Mouse (Mus musculus) CH12.LX (cell line): ENCODE measurements around the gene Adra1b. TPM values are rescaled to one million over a fixed set of nuclear protein-coding genes. Genes with fewer than 3 reads are reported as not detected.

ENCODE experiments used
- DNase-seq: peaks from one replicate; pipeline ENCODE4 v3.0.0-alpha.2; 2013; ENCODE audit errors: extremely low read depth
- H3K27ac ChIP-seq: 2 replicates; pipeline ENCODE4 v1.5.1; 2012; ENCODE audit warnings: low read depth, mild to moderate bottlenecking, control low read depth, moderate library complexity; ENCODE audit not compliant: insufficient read depth
- H3K27me3 ChIP-seq: replicated peaks from 2 replicates; pipeline ENCODE3; 2012; ENCODE audit warnings: inconsistent platforms
- H3K36me3 ChIP-seq, 2 experiments: replicated peaks in 1 of 2; 2 replicates each; pipeline versions ENCODE3 to v1.6.1; 2012; ENCODE audit warnings: inconsistent platforms in 1 of 2, low read length in 1 of 2, mild to moderate bottlenecking in 1 of 2, mixed read lengths in 1 of 2, moderate library complexity in 1 of 2; ENCODE audit not compliant: control insufficient read depth in 1 of 2, insufficient read depth in 1 of 2
- H3K4me1 ChIP-seq, 2 experiments: 2 replicates each; pipeline ENCODE4 v1.6.1; 2012; ENCODE audit warnings: inconsistent platforms in 1 of 2, moderate library complexity in 1 of 2; ENCODE audit not compliant: insufficient read depth in 2 of 2, control insufficient read depth in 1 of 2
- H3K4me2 ChIP-seq: 2 replicates; pipeline ENCODE4 v1.6.1; 2012; ENCODE audit warnings: low read depth, mild to moderate bottlenecking, control low read depth; ENCODE audit not compliant: poor library complexity, insufficient read depth, severe bottlenecking
- H3K4me3 ChIP-seq, 3 experiments: fragments of 150-350 bp in 1 of 3; sonication (generic) in 1 of 3; replicated peaks in 1 of 3; 2 replicates each; pipeline versions ENCODE3 to v1.5.1; 2011 to 2012; ENCODE audit warnings: low read depth in 2 of 3, low read length in 2 of 3, mild to moderate bottlenecking in 2 of 3, moderate library complexity in 2 of 3, control low read depth in 1 of 3, improper control_type of control experiment in 1 of 3, inconsistent platforms in 1 of 3, mixed read lengths in 1 of 3; ENCODE audit not compliant: poor library complexity in 1 of 3
- H3K79me2 ChIP-seq: replicated peaks from 2 replicates; pipeline ENCODE4 v1.6.1; 2012; ENCODE audit warnings: mild to moderate bottlenecking, moderate library complexity; ENCODE audit not compliant: control insufficient read depth, poor library complexity, insufficient read depth, severe bottlenecking; ENCODE audit errors: extremely low read depth
- H3K9ac ChIP-seq: 2 replicates; pipeline ENCODE4 v1.6.1; 2012; ENCODE audit warnings: low read depth, mild to moderate bottlenecking, control low read depth, moderate library complexity; ENCODE audit not compliant: insufficient read depth
- H3K9me3 ChIP-seq: replicated peaks from 2 replicates; pipeline ENCODE3; 2012; ENCODE audit warnings: low read length, inconsistent platforms, mixed read lengths
- BHLHE40 ChIP-seq: IDR thresholded peaks from 2 replicates; pipeline ENCODE4 v1.6.1; 2011; ENCODE audit warnings: mild to moderate bottlenecking, low read depth, low read length, improper control_type of control experiment
- CHD1 ChIP-seq: IDR thresholded peaks from 2 replicates; pipeline ENCODE4 v1.6.1; 2012; ENCODE audit warnings: low read depth, low read length, improper control_type of control experiment, inconsistent platforms
- E2F4 ChIP-seq: IDR thresholded peaks from 2 replicates; pipeline ENCODE4 v1.6.1; 2011; ENCODE audit warnings: low read depth, low read length, improper control_type of control experiment; ENCODE audit not compliant: insufficient replicate concordance
- EP300 ChIP-seq: IDR thresholded peaks from 2 replicates; pipeline ENCODE4 v1.6.1; 2011; ENCODE audit warnings: low read length, improper control_type of control experiment
- ETS1 ChIP-seq: conservative IDR thresholded peaks from 2 replicates; pipeline ENCODE4 v1.6.1; 2012; ENCODE audit warnings: low read depth, mild to moderate bottlenecking, inconsistent platforms, low read length, improper control_type of control experiment, moderate library complexity
- GABPA ChIP-seq: IDR thresholded peaks from 2 replicates; pipeline ENCODE4 v1.6.1; 2012; ENCODE audit warnings: low read depth, low read length, improper control_type of control experiment, inconsistent platforms; ENCODE audit not compliant: insufficient replicate concordance
- JUN ChIP-seq: IDR thresholded peaks from 2 replicates; pipeline ENCODE4 v1.6.1; 2011; ENCODE audit warnings: low read depth, mild to moderate bottlenecking, low read length, improper control_type of control experiment, moderate library complexity; ENCODE audit not compliant: insufficient read depth
- KAT2A ChIP-seq: IDR thresholded peaks from 2 replicates; pipeline ENCODE4 v1.6.1; 2012; ENCODE audit warnings: low read length, improper control_type of control experiment, inconsistent platforms; ENCODE audit not compliant: insufficient replicate concordance
- MAZ ChIP-seq: IDR thresholded peaks from 2 replicates; pipeline ENCODE4 v1.6.1; 2012; ENCODE audit warnings: low read depth, mild to moderate bottlenecking, inconsistent platforms, low read length, improper control_type of control experiment, moderate library complexity
- NELFE ChIP-seq: IDR thresholded peaks from 2 replicates; pipeline ENCODE4 v1.6.1; 2011; ENCODE audit warnings: low read depth, low read length, improper control_type of control experiment
- PAX5 ChIP-seq: IDR thresholded peaks from 2 replicates; pipeline ENCODE4 v1.6.1; 2012; ENCODE audit warnings: low read length, inconsistent platforms, mixed read lengths
- POLR2A ChIP-seq: IDR thresholded peaks from 2 replicates; pipeline ENCODE4 v1.6.1; 2011; ENCODE audit warnings: low read depth, mild to moderate bottlenecking, improper control_type of control experiment, low read length
- POLR2AphosphoS2 ChIP-seq: IDR thresholded peaks from 2 replicates; pipeline ENCODE4 v1.6.1; 2011; ENCODE audit warnings: low read depth, low read length, improper control_type of control experiment
- RAD21 ChIP-seq: IDR thresholded peaks from 2 replicates; pipeline ENCODE4 v1.6.1; 2011; ENCODE audit warnings: low read depth, mild to moderate bottlenecking, low read length, improper control_type of control experiment, moderate library complexity
- SIN3A ChIP-seq: IDR thresholded peaks from 2 replicates; pipeline ENCODE4 v1.6.1; 2012; ENCODE audit warnings: low read length, improper control_type of control experiment, inconsistent platforms
- USF2 ChIP-seq: conservative IDR thresholded peaks from 2 replicates; pipeline ENCODE4 v1.6.1; 2011; ENCODE audit warnings: low read depth, low read length, improper control_type of control experiment
- ZC3H11A ChIP-seq: IDR thresholded peaks from 2 replicates; pipeline ENCODE4 v1.6.1; 2012; ENCODE audit warnings: low read depth, mild to moderate bottlenecking, inconsistent platforms, low read length, improper control_type of control experiment
- ZKSCAN1 ChIP-seq: IDR thresholded peaks from 2 replicates; pipeline ENCODE4 v1.6.1; 2012; ENCODE audit warnings: low read depth, inconsistent platforms, low read length, improper control_type of control experiment, borderline replicate concordance
- dilution Hi-C: fragments of 300-500 bp; cut with MboI; formaldehyde crosslinking; loops from 2 replicates; pipeline ENCODE4 v1.14.3; 2020; ENCODE audit warnings: low sequenced_read_pairs; ENCODE audit not compliant: extremely low pct_unique_long_range_greater_than_20kb, extremely low pct_ligation_motif_present
- in situ Hi-C: fragments of 300-500 bp; cut with MboI; formaldehyde crosslinking; loops from 3 replicates; pipeline ENCODE4 v1.14.3; 2019; ENCODE audit warnings: low sequenced_read_pairs, low pct_ligation_motif_present, low pct_unique_long_range_greater_than_20kb, mixed read lengths
- polyA plus RNA-seq: library from polyadenylated mRNA; unstranded; fragments of >175 nt; gene quantifications from 2 replicates; pipeline ENCODE4 v1.2.1, GENCODE M21; 2012; ENCODE audit warnings: low read depth; ENCODE audit not compliant: insufficient read length
- total RNA-seq, 2 experiments: library from RNA; depleted of rRNA; stranded (reverse); fragments of 300-350 nt in 1 of 2; fragments of >200 nt in 1 of 2; gene quantifications; 2 replicates each; pipeline ENCODE4 v1.2.3; 2012 to 2014

Gene Adra1b
- total and polyA plus RNA-seq, 3 experiments = not detected

DNA sequence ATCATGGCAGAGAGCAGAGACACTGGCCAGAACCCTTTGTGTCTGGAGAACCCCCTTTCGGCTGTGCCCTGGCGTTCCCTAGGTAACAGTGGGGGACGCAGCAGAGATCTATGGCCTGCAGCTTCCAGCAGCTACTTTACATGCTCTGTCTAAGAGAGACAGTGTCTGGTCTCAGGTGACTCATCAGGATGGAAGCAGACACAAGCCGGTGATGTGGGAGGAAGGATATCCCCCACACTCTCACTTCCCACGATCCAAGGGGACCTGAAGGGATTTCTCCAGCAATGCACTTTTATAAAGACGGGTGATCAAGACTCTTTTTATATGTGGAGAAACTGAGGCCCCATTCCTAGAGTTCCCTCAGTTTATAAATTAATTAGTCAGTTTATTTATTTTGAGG, 48.0 kb downstream of the Adra1b start:
- Histone ChIP-seq H3K4me1 (peaks cover 0 to 17% of the 10 kb centered on the region in 2 experiments; a peak in 2 of 4 replicates), H3K27ac (no peak overlapping the region), H3K36me3 (no peaks in the 10 kb centered on the region), H3K9me3 (no peaks in the 10 kb centered on the region), H3K4me3 (no peak overlapping the region), H3K27me3 (no peaks in the 10 kb centered on the region), H3K79me2 (no peaks in the 10 kb centered on the region), H3K4me2 (no peak overlapping the region)
- dilution Hi-C loops = no loop called here
- DNase-seq = no peak
- TF ChIP-seq E2F4 (no peak), RAD21 (no peak), EP300 (no peak), CHD1 (no peak)
- TF ChIP-seq, all 38 proteins: peak for 0
- in situ Hi-C loops = no loop called here
- no peak overlapping the region for H3K9ac ChIP-seq

DNA sequence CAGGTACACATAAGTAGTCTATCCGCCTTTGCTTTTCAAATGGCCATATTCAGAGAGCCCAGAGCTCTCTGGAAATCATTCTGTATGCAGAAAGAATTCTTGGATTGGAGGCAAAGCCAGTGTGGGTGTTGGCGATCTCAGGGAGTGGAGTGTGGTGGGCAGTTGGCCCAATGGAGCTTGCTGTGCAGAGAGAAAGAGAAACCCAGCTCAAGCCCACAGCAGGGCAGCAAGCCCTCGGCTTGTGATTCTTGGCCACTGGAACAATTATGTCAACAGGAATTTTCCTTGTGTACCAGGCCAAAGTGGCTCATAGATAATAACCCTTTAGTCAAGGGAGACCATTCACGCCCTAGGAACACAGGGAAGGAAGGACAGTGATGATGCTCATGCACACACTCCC, 53.0 kb downstream of the Adra1b start:
- TF ChIP-seq CHD1 (no peak), E2F4 (no peak), POLR2AphosphoS2 (no peak), BHLHE40 (no peak), USF2 (no peak), ZKSCAN1 (no peak), POLR2A (no peak), JUN (no peak), ZC3H11A (no peak), GABPA (no peak), KAT2A (no peak)
- H3K4me3 ChIP-seq = no peak overlapping the region
- dilution Hi-C loops (no loop called here), in situ Hi-C loops (no loop called here)
- no peaks in the 10 kb centered on the region for H3K36me3 ChIP-seq
- no peak overlapping the region for H3K27ac ChIP-seq
- no peaks in the 10 kb centered on the region for H3K79me2 ChIP-seq
- no peaks in the 10 kb centered on the region for H3K9me3 ChIP-seq
- no peak overlapping the region for H3K9ac ChIP-seq
- no peaks in the 10 kb centered on the region for H3K27me3 ChIP-seq
- no peak overlapping the region for H3K4me2 ChIP-seq
- peaks cover 0 to 20% of the 10 kb centered on the region in 2 experiments; a peak in 2 of 4 replicates for H3K4me1 ChIP-seq
- DNase-seq = no peak

DNA sequence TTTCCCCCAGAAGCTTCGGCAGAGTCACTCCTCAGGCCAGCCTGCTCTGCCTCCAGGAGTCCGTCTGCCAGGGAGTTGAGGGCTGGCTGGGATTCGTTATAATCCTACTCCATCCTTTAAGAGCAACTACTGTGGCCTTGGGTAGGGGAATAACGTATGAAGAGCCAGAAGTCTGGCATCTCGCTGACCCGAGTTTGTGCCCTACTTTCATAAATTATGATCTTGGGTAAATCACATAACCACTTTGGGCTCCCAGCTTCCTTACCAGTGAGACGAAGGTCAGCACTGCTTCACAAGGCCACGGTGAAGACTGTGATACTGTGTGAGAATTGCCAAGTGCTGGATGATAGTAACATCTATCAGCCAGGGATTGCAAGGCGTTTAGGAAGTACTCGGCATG, 59.4 kb downstream of the Adra1b start:
- DNase-seq = no peak
- dilution Hi-C loops = no loop called here
- Histone ChIP-seq H3K4me1 (peaks cover 0 to 3% of the 10 kb centered on the region in 2 experiments; a peak in 1 of 4 replicates), H3K27ac (no peak overlapping the region), H3K27me3 (peaks cover 7% of the 10 kb centered on the region), H3K36me3 (no peaks in the 10 kb centered on the region), H3K9ac (no peak overlapping the region), H3K79me2 (no peaks in the 10 kb centered on the region), H3K4me2 (no peak overlapping the region), H3K9me3 (no peaks in the 10 kb centered on the region), H3K4me3 (no peak overlapping the region)
- TF ChIP-seq NELFE = no peak
- TF ChIP-seq JUN = no peak
- TF ChIP-seq BHLHE40 = no peak
- TF ChIP-seq SIN3A = no peak
- TF ChIP-seq ETS1 = no peak
- TF ChIP-seq CHD1 = no peak
- no peak for TF ChIP-seq POLR2A
- TF ChIP-seq PAX5 = no peak
- TF ChIP-seq MAZ = no peak
- in situ Hi-C loops = no loop called here
